Mouse (Mus musculus): Measurements from ENCODE around the gene Pde9a. TPM values are rescaled to one million over a fixed set of nuclear protein-coding genes. Genes with fewer than 3 reads are reported as not detected.

Pde9a gene
- polyA plus RNA-seq, 1 experiment, result 74.3 TPM

DNA sequence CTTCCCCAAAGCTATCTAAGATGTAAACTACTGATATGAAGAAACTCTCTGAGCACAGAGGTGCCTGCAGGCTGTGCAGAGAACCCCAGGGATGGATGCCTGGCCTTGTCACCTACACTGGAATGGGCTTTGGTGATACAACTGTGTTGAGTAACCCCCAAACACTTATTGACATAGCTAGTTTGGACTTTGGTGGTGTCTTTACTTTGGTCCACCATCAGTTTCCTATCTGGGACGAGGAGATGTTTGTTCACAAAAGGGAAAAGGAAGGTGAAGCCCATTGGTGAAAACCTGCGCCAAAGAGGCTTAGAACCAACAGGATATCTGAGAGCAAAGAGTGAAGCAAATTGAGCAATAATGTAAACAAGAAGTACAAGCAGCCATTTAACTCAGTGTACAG is 15.8 kb upstream of the Pde9a start:
- Histone ChIP-seq H3K4me3 (ENCODE audit: insufficient read depth, low read depth, low read length) (no peak overlapping the region), H3K27ac (ENCODE audit: insufficient read depth, low read depth, low read length) (no peak overlapping the region), H3K4me1 (ENCODE audit: control insufficient read depth, insufficient read depth, low read length) (no peaks in the 10 kb centered on the region), H3K36me3 (ENCODE audit: control insufficient read depth, insufficient read depth, low read length) (no peaks in the 10 kb centered on the region), H3K27me3 (replicated peaks; ENCODE audit: control insufficient read depth, insufficient read depth, low read length) (no peaks in the 10 kb centered on the region)
- DNase-seq, result no peak
- TF ChIP-seq POLR2A (IDR thresholded peaks at IDR 0.05; ENCODE audit: low read depth, low read length), result no peak
- TF ChIP-seq CTCF (conservative IDR thresholded peaks at IDR 0.05; ENCODE audit: insufficient read depth, insufficient read length, low read depth, low read length), result no peak
- 85% methylated on average over 2 of the region's 2 CpGs for WGBS

GRCm38 (mm10) chr17:31370931-31371330 is 15.1 kb upstream of the Pde9a start:
- no peak for DNase-seq
- TF ChIP-seq CTCF (conservative IDR thresholded peaks at IDR 0.05; ENCODE audit: insufficient read depth, insufficient read length, low read depth, low read length) (no peak), POLR2A (IDR thresholded peaks at IDR 0.05; ENCODE audit: low read depth, low read length) (no peak)
- no peak overlapping the region for H3K27ac ChIP-seq (ENCODE audit: insufficient read depth, low read depth, low read length)
- H3K4me3 ChIP-seq (ENCODE audit: insufficient read depth, low read depth, low read length), result no peak overlapping the region
- H3K36me3 ChIP-seq (ENCODE audit: control insufficient read depth, insufficient read depth, low read length), result no peaks in the 10 kb centered on the region
- no peaks in the 10 kb centered on the region for H3K4me1 ChIP-seq (ENCODE audit: control insufficient read depth, insufficient read depth, low read length)
- no peaks in the 10 kb centered on the region for H3K27me3 ChIP-seq (replicated peaks; ENCODE audit: control insufficient read depth, insufficient read depth, low read length)

GRCm38 (mm10) chr17:31377961-31378360 is 8.0 kb upstream of the Pde9a start:
- Histone ChIP-seq H3K27ac (ENCODE audit: insufficient read depth, low read depth, low read length) (no peak overlapping the region), H3K36me3 (ENCODE audit: control insufficient read depth, insufficient read depth, low read length) (no peaks in the 10 kb centered on the region), H3K4me1 (ENCODE audit: control insufficient read depth, insufficient read depth, low read length) (no peaks in the 10 kb centered on the region), H3K4me3 (ENCODE audit: insufficient read depth, low read depth, low read length) (no peak overlapping the region), H3K27me3 (replicated peaks; ENCODE audit: control insufficient read depth, insufficient read depth, low read length) (no peaks in the 10 kb centered on the region)
- peak; percentile 70 for DNase-seq
- WGBS, result 11% methylated on average over 7 of the region's 7 CpGs
- TF ChIP-seq POLR2A (IDR thresholded peaks at IDR 0.05; ENCODE audit: low read depth, low read length) (no peak), CTCF (conservative IDR thresholded peaks at IDR 0.05; ENCODE audit: insufficient read depth, insufficient read length, low read depth, low read length) (peak; percentile 84)

GRCm38 (mm10) chr17:31378361-31378761 is 7.6 kb upstream of the Pde9a start:
- DNase-seq, result no peak
- TF ChIP-seq POLR2A (IDR thresholded peaks at IDR 0.05; ENCODE audit: low read depth, low read length), result no peak
- 63% methylated on average over 10 of the region's 10 CpGs for WGBS
- Histone ChIP-seq H3K4me3 (ENCODE audit: insufficient read depth, low read depth, low read length) (no peak overlapping the region), H3K36me3 (ENCODE audit: control insufficient read depth, insufficient read depth, low read length) (no peaks in the 10 kb centered on the region), H3K27ac (ENCODE audit: insufficient read depth, low read depth, low read length) (no peak overlapping the region), H3K27me3 (replicated peaks; ENCODE audit: control insufficient read depth, insufficient read depth, low read length) (no peaks in the 10 kb centered on the region), H3K4me1 (ENCODE audit: control insufficient read depth, insufficient read depth, low read length) (no peaks in the 10 kb centered on the region)

GRCm38 (mm10) chr17:31379086-31379485 is 6.9 kb upstream of the Pde9a start:
- Histone ChIP-seq H3K4me3 (ENCODE audit: insufficient read depth, low read depth, low read length) (no peak overlapping the region), H3K4me1 (ENCODE audit: control insufficient read depth, insufficient read depth, low read length) (peaks cover 2% of the 10 kb centered on the region; the same call in 1 of the 2 replicates), H3K27ac (ENCODE audit: insufficient read depth, low read depth, low read length) (no peak overlapping the region), H3K36me3 (ENCODE audit: control insufficient read depth, insufficient read depth, low read length) (no peaks in the 10 kb centered on the region), H3K27me3 (replicated peaks; ENCODE audit: control insufficient read depth, insufficient read depth, low read length) (no peaks in the 10 kb centered on the region)
- TF ChIP-seq POLR2A (IDR thresholded peaks at IDR 0.05; ENCODE audit: low read depth, low read length), result no peak
- TF ChIP-seq CTCF (conservative IDR thresholded peaks at IDR 0.05; ENCODE audit: insufficient read depth, insufficient read length, low read depth, low read length), result no peak
- no peak for DNase-seq
- 66% methylated on average over 2 of the region's 2 CpGs for WGBS

GRCm38 (mm10) chr17:31379863-31380262 is 6.1 kb upstream of the Pde9a start:
- DNase-seq, result no peak

GRCm38 (mm10) chr17:31383320-31383719 is 2.7 kb upstream of the Pde9a start:
- H3K36me3 ChIP-seq (ENCODE audit: control insufficient read depth, insufficient read depth, low read length), result no peaks in the 10 kb centered on the region
- TF ChIP-seq CTCF (conservative IDR thresholded peaks at IDR 0.05; ENCODE audit: insufficient read depth, insufficient read length, low read depth, low read length) (peak; percentile 50), POLR2A (IDR thresholded peaks at IDR 0.05; ENCODE audit: low read depth, low read length) (no peak)
- WGBS, result 36% methylated on average over 6 of the region's 6 CpGs
- peak; percentile 86 for DNase-seq
- H3K4me3 ChIP-seq (ENCODE audit: insufficient read depth, low read depth, low read length), result no peak overlapping the region
- H3K27me3 ChIP-seq (replicated peaks; ENCODE audit: control insufficient read depth, insufficient read depth, low read length), result no peaks in the 10 kb centered on the region
- peaks cover 15% of the 10 kb centered on the region; the same call in 1 of the 2 replicates for H3K4me1 ChIP-seq (ENCODE audit: control insufficient read depth, insufficient read depth, low read length)
- H3K27ac ChIP-seq (ENCODE audit: insufficient read depth, low read depth, low read length), result no peak overlapping the region

More at GRCm38 (mm10) chr17:31379863-31380262, 6.1 kb upstream of the Pde9a start:
- TF ChIP-seq POLR2A (IDR thresholded peaks at IDR 0.05; ENCODE audit: low read depth, low read length) (no peak), CTCF (conservative IDR thresholded peaks at IDR 0.05; ENCODE audit: insufficient read depth, insufficient read length, low read depth, low read length) (no peak)
- Histone ChIP-seq H3K36me3 (ENCODE audit: control insufficient read depth, insufficient read depth, low read length) (no peaks in the 10 kb centered on the region), H3K27ac (ENCODE audit: insufficient read depth, low read depth, low read length) (no peak overlapping the region), H3K4me1 (ENCODE audit: control insufficient read depth, insufficient read depth, low read length) (peaks cover 2% of the 10 kb centered on the region; the same call in 1 of the 2 replicates), H3K27me3 (replicated peaks; ENCODE audit: control insufficient read depth, insufficient read depth, low read length) (no peaks in the 10 kb centered on the region), H3K4me3 (ENCODE audit: insufficient read depth, low read depth, low read length) (no peak overlapping the region)
- WGBS, result 64% methylated on average over 8 of the region's 8 CpGs
